Mouse (Mus musculus) lung, adult 2 months (tissue): ENCODE data around the gene Ptch2.

Source experiments
- CTCF ChIP-seq: fragments of 200-500 bp; IDR thresholded peaks from 2 replicates; pipeline ENCODE4 v1.5.1; 2011; ENCODE audit warnings: mild to moderate bottlenecking, low read length, control low read depth; ENCODE audit not compliant: insufficient read depth
- POLR2A ChIP-seq: fragments of 200-500 bp; IDR thresholded peaks from 2 replicates; pipeline ENCODE4 v1.6.1; 2011; ENCODE audit warnings: low read depth, mild to moderate bottlenecking, control low read depth, low read length, borderline replicate concordance; ENCODE audit errors: extremely low read depth

GRCm38 (mm10) chr4:117098764-117099036 is 2.8 kb downstream of the Ptch2 start:
- TF ChIP-seq POLR2A = no peak
- TF ChIP-seq CTCF = no peak
